Mouse (Mus musculus) midbrain, embryonic 16.5 days (tissue): ENCODE measurements around the gene Paqr9. TPM values are rescaled to one million over a fixed set of nuclear protein-coding genes. Genes with fewer than 3 reads are reported as not detected.
"Not testable (repeated sequence)": the region's sequence is repeated elsewhere in the genome, so short reads cannot be mapped to it uniquely, and the experiment has no call there.

ENCODE experiments used
- ATAC-seq: fragments of 200-750 bp; cut with Nextera tagmentation; 2 replicates; pipeline ENCODE4 v1.8.0; 2017; ENCODE audit warnings: moderate TSS enrichment
- H3K27ac ChIP-seq: fragments of 300-500 bp; sonication (generic); 2 replicates; pipeline ENCODE4 v1.5.1; 2014; ENCODE audit warnings: mild to moderate bottlenecking, low read length, mixed read lengths
- H3K27me3 ChIP-seq: fragments of 300-500 bp; sonication (generic); 2 replicates; pipeline ENCODE4 v1.6.1; 2014; ENCODE audit warnings: low read depth, low read length, mixed read lengths; ENCODE audit not compliant: control insufficient read depth, insufficient read depth
- H3K36me3 ChIP-seq: fragments of 300-500 bp; sonication (generic); 2 replicates; pipeline ENCODE4 v1.6.1; 2014; ENCODE audit warnings: mild to moderate bottlenecking, low read length, moderate library complexity, mixed read lengths; ENCODE audit not compliant: control insufficient read depth, insufficient read depth
- H3K4me1 ChIP-seq: fragments of 300-500 bp; sonication (generic); 2 replicates; pipeline ENCODE4 v1.6.1; 2014; ENCODE audit warnings: mild to moderate bottlenecking, low read length, mixed read lengths; ENCODE audit not compliant: control insufficient read depth, insufficient read depth
- H3K4me2 ChIP-seq: fragments of 300-500 bp; sonication (generic); 2 replicates; pipeline ENCODE4 v1.6.1; 2014; ENCODE audit warnings: mild to moderate bottlenecking, low read length, mixed read lengths
- H3K4me3 ChIP-seq: fragments of 300-500 bp; sonication (generic); 2 replicates; pipeline ENCODE4 v1.5.1; 2014; ENCODE audit warnings: low read depth, mild to moderate bottlenecking, low read length, moderate library complexity, mixed read lengths
- H3K9ac ChIP-seq: fragments of 300-500 bp; sonication (generic); 2 replicates; pipeline ENCODE4 v1.6.1; 2014; ENCODE audit warnings: low read depth, low read length, mixed read lengths
- H3K9me3 ChIP-seq: fragments of 300-500 bp; sonication (generic); replicated peaks from 2 replicates; pipeline ENCODE4 v1.6.1; 2014; ENCODE audit warnings: mild to moderate bottlenecking, low read length, mixed read lengths; ENCODE audit not compliant: control insufficient read depth, poor library complexity, severe bottlenecking
- WGBS: fragments of 180-500 bp; shearing (Covaris S2); extraction: QIAGEN DNeasy Blood & Tissue Kit; methylation state at CpG from one replicate; pipeline ENCODE4 v1.1.7; 2014; 5-methylcytosine and 5-hydroxymethylcytosine counted together
- polyA plus RNA-seq: library from polyadenylated mRNA; unstranded; fragments of >200 nt; fragmentation: Nextera tagmentation; extraction: Ambion mirVana; gene quantifications from 2 replicates; pipeline ENCODE4 v1.2.1, GENCODE M21; 2015

Paqr9 gene
- polyA plus RNA-seq, result 5.5 and 5.7 TPM in 2 replicates

GRCm38 (mm10) chr9:95559059-95559935 is at the start of gene Paqr9:
TSS of gene Paqr9 (plus strand) at chr9:95559657.
- Histone ChIP-seq H3K4me3 (peak within 1 kb of the TSS; percentile 76), H3K9ac (peak within 1 kb of the TSS; percentile 84), H3K4me2 (peak within 1 kb of the TSS; percentile 93), H3K4me1 (peaks cover 38% of the 10 kb centered on the region), H3K9me3 (no peaks in the 10 kb centered on the region), H3K27ac (peak within 1 kb of the TSS; percentile 83), H3K27me3 (peaks cover 4% of the 10 kb centered on the region; the same call in 1 of the 2 replicates), H3K36me3 (no peaks in the 10 kb centered on the region)
- peak; percentile 72 for ATAC-seq
- WGBS, result under 1% methylated on average over 54 of the region's 118 CpGs

- Histone ChIP-seq H3K36me3 (no peaks in the 10 kb centered on the region), H3K9me3 (no peaks in the 10 kb centered on the region), H3K4me1 (peaks cover 12% of the 10 kb centered on the region), H3K9ac (peak overlapping the region; percentile 94), H3K27ac (peak overlapping the region; percentile 84; the same call in 1 of the 2 replicates), H3K4me3 (peak overlapping the region; percentile 99), H3K27me3 (no peaks in the 10 kb centered on the region), H3K4me2 (peak overlapping the region; percentile 93)
- WGBS, result 10% methylated on average over 21 of the region's 21 CpGs
- ATAC-seq, result peak; percentile 27
Observed at GRCm38 (mm10) chr9:95510693-95511404, 48.6 kb upstream of the Paqr9 start.

GRCm38 (mm10) chr9:95511472-95512330 is 47.8 kb upstream of the Paqr9 start, which contains the start of gene U2surp:
TSS of gene U2surp (minus strand) at chr9:95511996.
- peak; percentile 98 for ATAC-seq
- peaks cover 12% of the 10 kb centered on the region for H3K4me1 ChIP-seq
- H3K4me2 ChIP-seq, result peak within 1 kb of the TSS; percentile 93
- H3K27me3 ChIP-seq, result no peaks in the 10 kb centered on the region
- under 1% methylated on average over 74 of the region's 74 CpGs for WGBS
- H3K9ac ChIP-seq, result peak within 1 kb of the TSS; percentile 94
- no peaks in the 10 kb centered on the region for H3K9me3 ChIP-seq
- H3K27ac ChIP-seq, result peak within 1 kb of the TSS; percentile 84
- peak within 1 kb of the TSS; percentile 99 for H3K4me3 ChIP-seq
- H3K36me3 ChIP-seq, result no peaks in the 10 kb centered on the region

- WGBS, result 27% methylated on average over 15 of the region's 15 CpGs
- peak overlapping the region; percentile 65 for H3K9ac ChIP-seq
- H3K4me2 ChIP-seq, result peak overlapping the region; percentile 59
- peaks cover 12% of the 10 kb centered on the region for H3K4me1 ChIP-seq
- no peaks in the 10 kb centered on the region for H3K9me3 ChIP-seq
- peak overlapping the region; percentile 84 for H3K27ac ChIP-seq
- H3K36me3 ChIP-seq, result no peaks in the 10 kb centered on the region
- H3K27me3 ChIP-seq, result no peaks in the 10 kb centered on the region
- ATAC-seq, result peak; percentile 80
- peak overlapping the region; percentile 99 for H3K4me3 ChIP-seq
Observed at GRCm38 (mm10) chr9:95512331-95513030, 47.0 kb upstream of the Paqr9 start.

- ATAC-seq, result no peak
- Histone ChIP-seq H3K9ac (no peak overlapping the region), H3K4me1 (peaks cover 12% of the 10 kb centered on the region)
Observed at GRCm38 (mm10) chr9:95513776-95514175, 45.7 kb upstream of the Paqr9 start.

GRCm38 (mm10) chr9:95514361-95514760 is 45.1 kb upstream of the Paqr9 start:
- peaks cover 12% of the 10 kb centered on the region for H3K4me1 ChIP-seq
- H3K4me3 ChIP-seq, ATAC-seq, H3K27ac ChIP-seq, H3K9ac ChIP-seq, H3K9me3 ChIP-seq, H3K27me3 ChIP-seq, H3K36me3 ChIP-seq, H3K4me2 ChIP-seq: not testable (repeated sequence)
- 93% methylated on average over 3 of the region's 3 CpGs for WGBS

More at GRCm38 (mm10) chr9:95513776-95514175, 45.7 kb upstream of the Paqr9 start:
- 90% methylated on average over 2 of the region's 2 CpGs for WGBS
- no peak overlapping the region for H3K27ac ChIP-seq
- H3K4me2 ChIP-seq, result no peak overlapping the region
- no peak overlapping the region for H3K4me3 ChIP-seq
- no peaks in the 10 kb centered on the region for H3K9me3 ChIP-seq
- no peaks in the 10 kb centered on the region for H3K36me3 ChIP-seq
- no peaks in the 10 kb centered on the region for H3K27me3 ChIP-seq

GRCm38 (mm10) chr9:95520563-95520962 is 38.9 kb upstream of the Paqr9 start:
- 84% methylated on average over 5 of the region's 5 CpGs for WGBS
- Histone ChIP-seq H3K9me3 (no peaks in the 10 kb centered on the region), H3K27ac (no peak overlapping the region), H3K27me3 (no peaks in the 10 kb centered on the region), H3K4me1 (no peaks in the 10 kb centered on the region), H3K9ac (no peak overlapping the region), H3K4me2 (no peak overlapping the region), H3K4me3 (no peak overlapping the region), H3K36me3 (no peaks in the 10 kb centered on the region)
- no peak for ATAC-seq

- no peak overlapping the region for H3K4me3 ChIP-seq
Observed at GRCm38 (mm10) chr9:95521031-95521430, 38.4 kb upstream of the Paqr9 start.

More at GRCm38 (mm10) chr9:95521031-95521430, 38.4 kb upstream of the Paqr9 start:
- Histone ChIP-seq H3K4me2 (no peak overlapping the region), H3K9ac (no peak overlapping the region), H3K4me1 (no peaks in the 10 kb centered on the region), H3K27me3 (no peaks in the 10 kb centered on the region), H3K36me3 (no peaks in the 10 kb centered on the region), H3K9me3 (no peaks in the 10 kb centered on the region), H3K27ac (no peak overlapping the region)
- no peak for ATAC-seq
- WGBS, result 87% methylated on average over 8 of the region's 8 CpGs
